Mouse (Mus musculus) lung, adult 18-20 months (tissue): ENCODE results near the gene Krtap29-1.

Experiments
- DNase-seq, 2 experiments: peaks; one replicate each; pipeline ENCODE4 v3.0.0; 2022; ENCODE audit warnings: mixed read lengths in 2 of 2

Krtap29-1 gene

GRCm38 (mm10) chr11:99937751-99938264 lies 41.0 kb downstream of the Krtap29-1 start:
- no peak for DNase-seq

GRCm38 (mm10) chr11:99935991-99936390 lies 42.9 kb downstream of the Krtap29-1 start, which contains the start of gene Krtap31-2:
TSS of gene Krtap31-2 (plus strand) at chr11:99936291.
- no peak for DNase-seq
